Mouse (Mus musculus) 416B (cell line): Measurements from ENCODE around the gene Olfr432.
"Not testable (repeated sequence)": the region's sequence is repeated elsewhere in the genome, so short reads cannot be mapped to it uniquely, and the experiment has no call there.

Experiments
- DNase-seq: peaks from one replicate; pipeline ENCODE4 v3.0.0; 2011; ENCODE audit warnings: low read depth

The Olfr432 gene

GRCm38 (mm10) chr1:174048893-174049292 is at the start of gene Olfr432:
Olfr432 (plus strand) TSS chr1:174049205.
- no peak for DNase-seq

DNA sequence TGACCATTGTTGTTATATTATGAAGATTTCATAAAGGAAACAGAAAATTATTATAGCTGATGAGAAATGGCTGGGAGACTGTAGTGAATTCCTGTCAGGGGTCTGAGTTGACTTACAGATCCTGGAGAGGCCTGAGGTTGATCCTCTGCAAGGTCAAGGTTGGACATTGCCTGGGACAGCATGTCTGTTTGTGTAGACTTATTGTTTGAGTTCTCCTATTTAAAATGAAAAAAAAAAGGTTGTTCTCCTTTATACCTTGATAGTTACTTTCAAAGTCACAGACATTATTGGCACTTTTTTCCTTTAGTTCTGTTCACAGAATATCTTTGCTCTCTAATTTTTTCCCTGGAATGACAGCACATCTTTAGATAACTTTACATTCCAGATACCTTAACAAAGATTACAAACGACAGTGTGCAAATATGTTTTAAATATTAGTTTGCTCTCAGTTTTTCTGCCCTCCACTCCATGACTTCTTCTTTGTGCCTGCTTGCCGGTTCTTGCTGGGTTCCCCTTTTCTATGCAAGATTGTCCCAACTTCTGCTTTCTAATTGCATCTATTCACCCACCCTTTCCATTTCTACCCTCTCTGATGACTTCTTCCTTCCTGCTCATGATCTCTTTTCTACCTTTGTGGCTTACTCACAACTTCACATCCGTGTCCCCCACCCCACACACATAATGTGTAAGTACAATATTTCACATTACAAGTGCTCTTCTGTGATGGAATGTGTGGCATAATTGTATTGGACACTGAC is 44.5 kb upstream of the Olfr432 start:
- not testable (repeated sequence) for DNase-seq

GRCm38 (mm10) chr1:174007050-174007449 is 42.0 kb upstream of the Olfr432 start:
- DNase-seq = not testable (repeated sequence)

DNA sequence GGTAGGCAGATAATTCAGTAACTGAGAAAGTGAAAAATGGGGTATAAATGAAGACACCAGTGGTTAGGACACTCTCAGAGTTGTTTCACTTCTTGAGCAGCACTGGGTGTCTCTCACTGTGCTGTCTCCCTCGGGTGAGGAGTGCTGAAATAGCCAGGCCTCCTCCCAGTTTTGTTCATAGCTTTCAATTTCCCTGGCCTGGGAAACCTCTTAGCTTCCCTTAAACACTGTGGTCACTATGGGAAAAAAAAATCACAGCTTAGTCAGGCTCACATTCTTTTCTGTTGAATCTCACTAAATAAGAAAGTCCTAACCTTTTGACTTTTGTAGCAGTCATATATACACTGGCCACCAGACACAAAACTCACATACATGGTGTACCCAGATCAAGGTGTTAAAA is 17.3 kb upstream of the Olfr432 start, which contains the start of gene Ifi205:
Gene Ifi205 (minus strand): TSS at position 113 of the 400 bp plus-strand sequence.
- no peak for DNase-seq

GRCm38 (mm10) chr1:174035841-174036240 is 13.2 kb upstream of the Olfr432 start:
- DNase-seq = no peak

- DNase-seq = no peak
Measured at GRCm38 (mm10) chr1:174038480-174038879, 10.5 kb upstream of the Olfr432 start.

DNA sequence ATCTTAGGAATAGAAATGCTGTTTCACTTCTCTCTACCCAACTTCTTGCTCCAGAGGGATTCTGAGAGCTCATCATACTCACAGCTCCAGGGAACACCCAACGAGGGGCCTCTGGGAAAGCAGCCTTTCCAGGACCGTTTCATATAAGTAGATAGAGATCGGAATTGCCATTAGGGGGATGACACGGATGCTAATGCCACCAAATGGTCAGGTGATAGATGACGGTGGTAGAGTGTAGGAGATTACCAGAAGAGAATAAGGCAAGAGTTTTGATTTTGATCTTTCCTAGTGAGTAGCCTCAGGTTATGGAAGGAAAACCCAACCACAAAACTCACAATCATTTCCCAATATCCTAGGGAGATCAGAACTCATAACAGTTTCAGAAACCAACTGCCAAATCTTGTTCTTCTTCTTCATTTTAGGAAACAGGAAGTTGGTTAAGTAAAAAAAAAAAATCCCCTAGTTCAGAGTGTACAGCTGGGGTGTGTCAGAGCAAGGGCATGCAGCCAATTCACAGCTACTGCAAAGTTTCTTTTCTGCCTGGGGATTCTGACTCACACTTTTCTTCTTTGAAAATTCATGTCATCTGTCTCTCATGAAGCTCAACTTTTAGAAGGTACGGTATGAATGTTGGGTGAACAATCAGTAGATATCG is 8.4 kb upstream of the Olfr432 start, which contains the start of gene Olfr433:
Gene Olfr433 (plus strand): TSS at position 183 of the 655 bp plus-strand sequence.
- DNase-seq = peak; percentile 82

- not testable (repeated sequence) for DNase-seq
Measured at GRCm38 (mm10) chr1:174042091-174042884, 6.7 kb upstream of the Olfr432 start.

DNA sequence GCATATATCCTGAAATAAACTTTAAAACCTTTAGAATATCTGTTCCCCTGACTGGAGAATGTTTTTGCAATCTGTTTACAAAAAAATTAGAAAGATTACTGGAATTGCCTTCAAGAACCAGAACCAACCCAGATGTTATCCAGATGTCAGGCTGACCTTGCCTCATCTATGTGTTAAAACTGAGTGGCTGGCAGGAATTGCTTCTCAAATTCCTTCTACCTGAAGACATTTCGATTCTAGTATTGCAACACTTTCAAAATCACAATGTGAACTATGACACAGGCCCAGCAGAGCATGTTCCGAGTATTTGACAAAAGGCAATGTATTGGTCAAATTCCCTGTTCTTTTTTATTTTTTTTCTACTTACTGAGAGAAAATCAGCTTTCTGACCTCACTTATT is 4.6 kb upstream of the Olfr432 start:
- DNase-seq = no peak

DNA sequence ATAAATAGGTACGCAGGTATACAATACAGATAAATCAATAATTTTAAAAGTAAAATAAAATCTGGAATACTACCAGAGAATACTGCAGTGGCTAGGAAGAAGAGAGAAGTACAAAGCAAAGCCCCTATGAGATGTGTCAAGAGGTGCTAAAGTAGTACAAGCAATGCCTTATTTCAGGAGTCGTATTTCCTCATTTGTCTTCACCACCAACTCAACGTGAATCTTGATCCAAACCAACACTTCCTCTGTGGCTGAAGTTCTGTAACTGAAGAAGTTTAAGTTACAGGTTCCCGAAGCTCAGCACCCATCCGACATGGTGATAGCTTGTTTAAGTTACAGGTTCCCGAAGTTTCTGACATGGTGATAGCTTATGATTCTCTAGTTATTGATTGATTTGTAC is 778 bp upstream of the Olfr432 start:
- DNase-seq = not testable (repeated sequence)

- DNase-seq = not testable (repeated sequence)
Measured at GRCm38 (mm10) chr1:174049357-174049756, 352 bp downstream of the Olfr432 start.

DNA sequence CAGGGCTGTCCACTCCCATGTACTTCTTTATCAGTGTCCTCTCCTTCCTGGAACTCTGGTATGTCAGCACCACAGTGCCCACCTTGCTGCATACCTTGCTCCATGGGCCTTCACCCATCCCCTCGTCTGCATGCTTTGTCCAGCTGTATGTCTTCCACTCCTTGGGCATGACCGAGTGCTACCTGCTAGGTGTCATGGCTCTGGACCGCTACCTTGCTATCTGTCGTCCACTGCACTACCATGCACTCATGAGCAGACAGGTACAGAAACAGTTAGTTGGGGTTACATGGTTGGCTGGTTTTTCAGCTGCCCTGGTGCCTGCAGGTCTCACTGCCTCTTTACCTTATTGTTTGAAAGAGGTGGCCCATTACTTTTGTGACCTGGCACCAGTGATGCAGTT is 1.5 kb downstream of the Olfr432 start:
- no peak for DNase-seq

DNA sequence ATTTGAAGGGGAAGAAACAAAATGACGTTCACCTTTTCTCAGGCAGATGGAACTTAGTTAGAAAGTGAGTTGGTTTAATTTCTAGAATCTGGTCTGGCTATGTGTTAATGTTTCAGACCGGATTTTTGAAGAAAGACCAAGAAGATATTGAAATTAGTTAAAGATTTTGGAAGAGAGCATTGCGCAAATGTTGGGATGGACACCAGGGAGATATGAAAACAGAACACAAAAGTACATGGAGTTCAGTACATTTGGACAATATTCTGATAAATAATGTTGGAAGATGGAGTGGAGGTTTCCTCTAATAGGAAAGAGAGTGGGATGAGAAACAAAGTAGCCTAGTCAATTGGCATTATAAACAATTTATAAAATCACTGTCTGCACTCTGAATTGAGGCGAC is 2.5 kb downstream of the Olfr432 start:
- DNase-seq = no peak

- DNase-seq = no peak
Measured at GRCm38 (mm10) chr1:174051931-174052536, 3.0 kb downstream of the Olfr432 start.

GRCm38 (mm10) chr1:174052981-174053380 is 4.0 kb downstream of the Olfr432 start:
- DNase-seq = peak; percentile 26

GRCm38 (mm10) chr1:174055248-174055647 is 6.2 kb downstream of the Olfr432 start:
- no peak for DNase-seq

GRCm38 (mm10) chr1:174066305-174066704 is 17.3 kb downstream of the Olfr432 start, which contains the start of gene Olfr430:
Olfr430 (plus strand) TSS chr1:174066605.
- DNase-seq = no peak

- DNase-seq = no peak
Measured at GRCm38 (mm10) chr1:174084031-174084430, 35.0 kb downstream of the Olfr432 start, which contains the start of gene Olfr429. Olfr429 (plus strand) TSS chr1:174084331.

- DNase-seq = no peak
Measured at GRCm38 (mm10) chr1:174096591-174096990, 47.6 kb downstream of the Olfr432 start, which contains the start of gene Olfr427. Olfr427 (plus strand) TSS chr1:174096891.

DNA sequence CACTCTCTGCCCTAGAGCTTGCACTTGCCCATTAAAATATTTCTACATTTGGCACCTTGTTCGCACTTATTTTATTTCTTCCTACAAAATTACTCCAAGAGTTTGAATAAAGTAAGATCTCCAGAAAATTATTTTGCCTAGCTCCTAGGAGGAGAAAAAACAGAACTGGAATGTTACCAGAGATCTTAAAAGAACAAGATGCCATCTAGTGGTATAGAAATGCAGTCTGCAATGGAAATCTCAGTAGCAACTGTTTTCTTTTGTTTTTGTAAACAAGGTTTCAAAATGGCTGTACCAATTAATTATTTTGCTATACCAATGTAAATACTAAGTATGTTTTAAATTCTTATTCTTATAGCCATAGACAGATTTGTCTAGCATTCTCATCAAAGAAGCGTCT is 54.7 kb downstream of the Olfr432 start:
- DNase-seq = peak; percentile 20
